Mouse (Mus musculus) testis, adult 2 months (tissue): ENCODE results near the gene Lrrc31. TPM values are rescaled to one million over a fixed set of nuclear protein-coding genes. Genes with fewer than 3 reads are reported as not detected.

Source experiments
- H3K27ac ChIP-seq: fragments of 200-500 bp; 2 replicates; pipeline ENCODE4 v1.5.1; 2012; ENCODE audit warnings: low read depth, low read length; ENCODE audit not compliant: control insufficient read depth, insufficient read depth
- H3K27me3 ChIP-seq: fragments of 200-500 bp; 2 replicates; pipeline ENCODE4 v1.6.1; 2012; ENCODE audit warnings: mild to moderate bottlenecking, low read length, moderate library complexity; ENCODE audit not compliant: control insufficient read depth, insufficient read depth
- H3K36me3 ChIP-seq: fragments of 200-500 bp; 2 replicates; pipeline ENCODE4 v1.6.1; 2012; ENCODE audit warnings: mild to moderate bottlenecking, low read length; ENCODE audit not compliant: control insufficient read depth, insufficient read depth
- H3K4me1 ChIP-seq: fragments of 200-500 bp; 2 replicates; pipeline ENCODE4 v1.6.1; 2012; ENCODE audit warnings: low read length; ENCODE audit not compliant: control insufficient read depth, insufficient read depth
- H3K4me3 ChIP-seq: fragments of 200-500 bp; 2 replicates; pipeline ENCODE4 v1.5.1; 2012; ENCODE audit warnings: low read depth, mild to moderate bottlenecking, low read length, moderate library complexity, mixed read lengths; ENCODE audit not compliant: control insufficient read depth
- CTCF ChIP-seq: fragments of 200-500 bp; IDR thresholded peaks from 2 replicates; pipeline ENCODE4 v1.5.1; 2012; ENCODE audit warnings: low read depth, mild to moderate bottlenecking, inconsistent platforms, low read length, moderate library complexity; ENCODE audit not compliant: control insufficient read depth, insufficient read depth, insufficient replicate concordance
- POLR2A ChIP-seq: fragments of 200-500 bp; IDR thresholded peaks from 2 replicates; pipeline ENCODE4 v1.6.1; 2012; ENCODE audit warnings: low read depth, mild to moderate bottlenecking, inconsistent platforms, low read length, moderate library complexity; ENCODE audit not compliant: control insufficient read depth
- polyA plus RNA-seq: library from polyadenylated mRNA; depleted of rRNA; stranded (reverse); fragments of >200 nt; gene quantifications from 2 replicates; pipeline ENCODE4 v1.2.3, GENCODE M21; 2012

Lrrc31 gene
- polyA plus RNA-seq, 1 experiment: not detected

DNA sequence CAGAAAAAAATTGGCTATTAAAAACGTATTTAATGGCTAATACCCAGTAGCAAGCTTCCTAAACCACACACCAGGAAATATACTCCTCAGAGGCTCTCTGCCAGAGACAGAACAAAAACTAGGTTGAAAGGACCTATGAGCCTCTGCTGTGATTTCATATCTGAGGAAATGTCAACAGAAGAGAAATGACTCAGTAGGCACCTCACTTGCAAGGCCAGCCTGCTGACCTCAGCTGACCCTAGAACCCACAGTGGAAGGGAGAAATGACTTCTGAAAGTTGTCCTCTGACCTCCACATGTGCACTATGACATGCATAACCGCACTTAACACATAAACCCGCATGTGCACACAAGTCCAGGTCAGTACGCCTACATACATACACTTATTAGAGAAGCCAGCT lies 27.6 kb upstream of the Lrrc31 start:
- Histone ChIP-seq H3K27ac (no peak overlapping the region), H3K4me1 (no peaks in the 10 kb centered on the region), H3K27me3 (no peaks in the 10 kb centered on the region), H3K4me3 (no peak overlapping the region), H3K36me3 (no peaks in the 10 kb centered on the region)
- no peak for TF ChIP-seq CTCF
- TF ChIP-seq POLR2A: no peak

DNA sequence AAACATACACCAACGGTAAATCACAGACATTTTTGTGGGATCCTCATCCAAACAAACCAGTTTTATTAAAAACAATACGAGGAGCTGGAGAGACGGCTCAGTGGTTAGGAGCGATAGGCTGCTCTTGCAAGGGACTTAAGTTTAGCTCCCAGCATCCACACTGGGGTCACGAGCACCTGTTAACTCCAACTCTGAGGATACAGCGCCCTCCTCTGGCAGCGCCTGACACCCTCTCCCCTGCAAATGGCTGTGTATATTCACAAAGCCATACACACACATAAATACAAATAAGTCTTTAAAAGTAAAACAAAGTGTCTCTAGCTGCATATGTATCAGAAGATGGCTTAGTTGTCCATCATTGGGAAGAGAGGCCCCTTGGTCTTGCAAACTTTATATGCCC lies 25.9 kb upstream of the Lrrc31 start:
- Histone ChIP-seq H3K4me3 (no peak overlapping the region), H3K36me3 (no peaks in the 10 kb centered on the region), H3K27ac (no peak overlapping the region), H3K4me1 (no peaks in the 10 kb centered on the region), H3K27me3 (no peaks in the 10 kb centered on the region)
- TF ChIP-seq POLR2A (no peak), CTCF (peak; percentile 67; the same call in 1 of the 2 replicates)

DNA sequence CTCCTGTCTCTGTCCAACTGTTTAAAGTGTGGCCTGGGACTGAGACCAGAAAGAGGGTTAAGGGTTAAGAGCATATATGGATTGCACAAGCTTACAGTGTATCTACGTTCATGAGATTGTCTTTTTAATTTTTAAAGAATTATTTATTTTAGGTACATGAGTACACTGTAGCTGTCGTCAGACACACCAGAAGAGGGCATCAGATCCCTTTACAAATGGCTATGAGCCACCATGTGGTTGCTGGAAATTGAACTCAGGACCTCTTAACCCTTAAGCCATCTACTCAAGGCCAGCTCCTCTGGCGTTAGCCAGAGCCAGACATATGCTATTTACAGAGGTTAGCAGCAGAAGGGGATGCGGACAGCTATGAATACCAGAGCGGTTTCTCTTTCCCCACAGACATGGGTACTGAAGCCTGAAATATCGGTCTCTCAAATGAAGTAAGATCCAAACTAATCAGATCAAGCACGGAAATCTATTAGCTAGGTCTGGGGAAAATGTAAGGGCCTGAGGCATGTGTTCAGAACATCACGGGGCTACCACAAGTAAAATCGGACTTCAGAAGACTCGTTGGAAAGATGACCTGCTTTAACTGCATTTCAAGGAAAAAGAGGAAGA lies 25.3 kb upstream of the Lrrc31 start:
- Histone ChIP-seq H3K27ac (no peak overlapping the region), H3K4me3 (no peak overlapping the region), H3K36me3 (no peaks in the 10 kb centered on the region), H3K4me1 (no peaks in the 10 kb centered on the region), H3K27me3 (no peaks in the 10 kb centered on the region)
- TF ChIP-seq CTCF: no peak
- no peak for TF ChIP-seq POLR2A

DNA sequence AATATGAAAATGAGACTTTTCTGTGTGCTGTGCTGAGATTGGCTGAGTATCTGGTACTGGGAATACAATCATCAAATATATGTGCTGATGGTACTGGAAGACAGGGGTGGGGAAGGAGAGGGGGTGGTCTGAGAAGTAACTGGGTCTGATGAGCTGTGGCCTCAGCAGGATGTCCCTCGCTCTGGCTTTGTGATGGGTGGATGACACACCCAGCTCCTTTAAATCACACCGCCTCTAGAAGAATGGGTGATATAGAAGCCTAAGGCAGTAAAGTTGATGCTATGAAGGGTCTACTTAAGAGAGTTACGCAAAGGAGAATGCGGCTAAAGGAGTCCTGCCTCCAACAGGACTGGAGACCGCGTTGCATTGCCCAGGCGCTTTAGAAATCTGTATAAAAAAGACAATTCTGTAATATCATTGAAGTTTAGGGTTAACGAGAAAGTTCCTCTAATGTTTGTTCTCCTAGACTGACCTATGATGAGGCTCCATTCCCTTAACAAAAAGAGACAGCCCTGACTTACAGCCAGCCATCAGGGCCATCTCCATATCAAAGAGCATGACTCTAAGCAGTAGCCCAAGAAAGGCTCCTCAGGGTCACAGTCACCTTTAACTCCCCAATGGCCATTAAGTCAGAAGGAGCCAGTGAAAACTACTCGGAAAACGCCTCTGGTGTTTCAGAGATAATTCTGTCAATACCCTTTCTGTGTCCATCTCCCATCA lies 24.6 kb upstream of the Lrrc31 start:
- TF ChIP-seq CTCF: no peak
- TF ChIP-seq POLR2A: no peak
- no peaks in the 10 kb centered on the region for H3K27me3 ChIP-seq
- H3K4me3 ChIP-seq: no peak overlapping the region
- no peak overlapping the region for H3K27ac ChIP-seq
- H3K4me1 ChIP-seq: no peaks in the 10 kb centered on the region
- no peaks in the 10 kb centered on the region for H3K36me3 ChIP-seq

DNA sequence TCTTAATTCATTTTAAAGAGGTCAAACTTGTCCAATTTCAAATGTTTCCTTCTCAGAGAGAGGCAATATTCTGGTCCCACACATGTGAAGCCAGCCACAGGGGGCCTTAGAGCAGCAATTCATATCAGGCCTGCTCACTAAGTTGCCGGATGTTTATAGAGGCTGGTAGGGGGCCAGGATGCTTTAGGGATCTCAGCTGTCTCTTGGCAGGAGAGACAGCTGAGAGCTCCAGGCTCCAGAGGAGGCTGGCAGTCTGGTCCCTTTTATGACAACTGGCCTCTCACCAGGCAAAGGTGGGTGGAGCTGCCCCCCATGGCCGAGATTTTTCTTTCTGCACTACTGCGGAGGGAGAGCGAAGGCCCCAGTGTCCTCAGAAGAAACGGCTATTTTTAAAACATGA lies 23.5 kb upstream of the Lrrc31 start:
- no peaks in the 10 kb centered on the region for H3K4me1 ChIP-seq
- TF ChIP-seq POLR2A (no peak), CTCF (no peak)
- H3K36me3 ChIP-seq: no peaks in the 10 kb centered on the region
- no peak overlapping the region for H3K4me3 ChIP-seq
- H3K27ac ChIP-seq: no peak overlapping the region
- no peaks in the 10 kb centered on the region for H3K27me3 ChIP-seq

DNA sequence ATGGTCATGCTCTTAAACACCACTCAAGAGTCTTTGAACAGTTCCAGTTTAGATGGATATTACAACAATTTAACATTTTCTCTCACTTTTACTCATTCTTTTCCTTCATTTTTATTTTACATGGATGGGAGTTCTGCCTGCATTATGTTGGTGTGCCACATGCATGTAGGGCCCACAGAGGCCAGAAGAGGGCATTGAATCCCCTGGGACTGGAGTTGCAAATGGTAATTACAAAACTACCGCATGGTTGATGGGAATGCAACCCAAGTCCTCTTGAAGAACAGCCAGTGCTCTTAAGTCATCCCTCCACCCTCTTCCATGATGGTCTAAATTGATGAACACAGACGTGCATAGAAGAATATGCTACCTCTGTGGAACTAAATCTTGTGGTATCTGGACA lies 22.8 kb upstream of the Lrrc31 start:
- no peaks in the 10 kb centered on the region for H3K36me3 ChIP-seq
- no peak overlapping the region for H3K27ac ChIP-seq
- no peaks in the 10 kb centered on the region for H3K27me3 ChIP-seq
- TF ChIP-seq CTCF: no peak
- TF ChIP-seq POLR2A: no peak
- H3K4me3 ChIP-seq: no peak overlapping the region
- H3K4me1 ChIP-seq: no peaks in the 10 kb centered on the region

DNA sequence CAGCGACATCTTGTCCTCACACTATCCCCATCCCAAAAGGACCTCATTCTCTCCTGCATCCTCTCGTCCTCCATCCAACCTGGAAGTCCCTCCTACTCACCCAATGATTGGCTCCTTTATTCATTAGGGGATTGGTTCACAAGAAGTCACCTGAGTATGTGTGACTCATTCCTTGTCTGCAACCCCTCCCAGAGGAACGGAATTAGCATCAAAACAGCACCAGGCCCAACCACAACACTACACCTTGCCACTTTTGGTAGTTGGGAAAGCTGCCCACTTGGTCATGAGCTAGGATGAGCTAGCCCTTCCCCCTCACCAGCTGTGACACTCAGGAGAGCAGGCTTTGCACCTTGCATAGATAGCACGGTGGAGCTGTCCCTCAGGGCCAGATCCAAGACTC lies 22.4 kb upstream of the Lrrc31 start:
- no peaks in the 10 kb centered on the region for H3K27me3 ChIP-seq
- TF ChIP-seq POLR2A (no peak), CTCF (no peak)
- H3K4me3 ChIP-seq: no peak overlapping the region

More for the DNA sequence above, 22.4 kb upstream of the Lrrc31 start:
- no peak overlapping the region for H3K27ac ChIP-seq
- no peaks in the 10 kb centered on the region for H3K4me1 ChIP-seq
- H3K36me3 ChIP-seq: no peaks in the 10 kb centered on the region
